ENCODE assay signal across 8 mouse cellular contexts in the genomic region with DNA sequence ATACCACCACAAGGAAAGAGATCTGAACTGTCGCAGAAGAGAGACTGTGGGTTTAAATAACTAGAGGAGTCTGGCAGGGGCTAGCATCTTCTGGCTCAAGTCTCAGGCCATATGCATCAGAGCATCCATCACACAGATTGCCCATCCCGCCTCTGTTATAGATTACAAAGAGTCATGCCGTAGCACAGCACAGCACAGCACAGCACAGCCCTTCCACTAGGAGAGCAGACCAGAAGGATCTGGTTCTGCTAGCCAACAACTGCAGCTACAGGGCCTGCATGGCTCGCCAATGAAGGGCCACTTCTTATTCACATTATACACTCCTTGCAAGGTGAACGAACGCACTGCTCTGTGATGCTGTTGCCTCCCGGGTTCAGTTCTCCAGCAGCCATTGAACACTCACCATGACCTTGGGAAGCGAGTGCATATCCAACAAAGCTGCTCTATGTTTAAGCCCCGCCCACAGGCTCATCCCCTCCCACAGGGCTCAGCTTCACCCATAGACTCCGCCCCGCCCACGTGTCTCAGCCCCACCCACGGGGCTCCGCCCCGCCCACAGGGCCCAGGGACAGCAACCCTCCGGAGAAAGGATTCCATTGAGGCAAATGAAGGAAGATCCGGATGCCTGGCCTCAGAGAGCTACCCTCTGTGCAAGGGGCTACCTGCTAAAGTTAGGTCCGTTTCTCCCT. TPM values are rescaled to one million over a fixed set of nuclear protein-coding genes. Genes with fewer than 3 reads are reported as not detected.
DNase-seq lines count a peak whose midpoint lies in the region; ATAC-seq lines count a peak whose summit lies in the region.

No protein-coding gene starts in this region.

- H3K27ac ChIP-seq in intestine, embryonic 14.5 days (ENCODE audit: low read depth) = no peak overlapping the region
- H3K27ac ChIP-seq in liver, embryonic 13.5 days = no peak overlapping the region

- no peak overlapping the region for H3K9ac ChIP-seq in intestine, embryonic 14.5 days (ENCODE audit: low read length)
- H3K9ac ChIP-seq in liver, embryonic 13.5 days = no peak overlapping the region

- no peaks in the 10 kb centered on the region for H3K9me3 ChIP-seq in intestine, embryonic 14.5 days (ENCODE audit: control insufficient read depth, low read length)
- no peaks in the 10 kb centered on the region for H3K9me3 ChIP-seq in liver, embryonic 13.5 days (replicated peaks)

- H3K36me3 ChIP-seq in intestine, embryonic 14.5 days (ENCODE audit: control insufficient read depth, insufficient read depth, low read length) = no peaks in the 10 kb centered on the region
- H3K36me3 ChIP-seq in liver, embryonic 13.5 days = no peaks in the 10 kb centered on the region

- H3K27me3 ChIP-seq in intestine, embryonic 14.5 days (replicated peaks; ENCODE audit: control insufficient read depth, insufficient read depth, low read length) = no peaks in the 10 kb centered on the region
- 0 out of 2 replicates have a peak, but pooled peaks cover 5% of the 10 kb centered on the region for H3K27me3 ChIP-seq in liver, embryonic 13.5 days

- peak; percentile 15 to 18 for DNase-seq in cerebellum, adult 18-20 months
- DNase-seq in cerebellum, adult 11-12 months = no peak
- DNase-seq in thymus, postnatal 4 days = peak; percentile 32
- no peak for DNase-seq in thymus, adult 18-20 months
- DNase-seq in intestine, embryonic 14.5 days (ENCODE audit: low spot score) = peak; percentile 89
- DNase-seq in liver, embryonic 13.5 days = peak; percentile 57
- DNase-seq in ovary, postnatal 36 days (ENCODE audit: low spot score) = peak; percentile 60
- DNase-seq in right cerebral cortex, postnatal 4 days = no peak

- peak overlapping the region; percentile 32 for H3K4me2 ChIP-seq in intestine, embryonic 14.5 days (ENCODE audit: low read length)
- H3K4me2 ChIP-seq in liver, embryonic 13.5 days = no peak overlapping the region

- peak; percentile 69 for ATAC-seq in intestine, embryonic 14.5 days (replicated peaks; ENCODE audit: low FRiP score, low TSS enrichment, low read depth)
- ATAC-seq in liver, embryonic 13.5 days (ENCODE audit: low read depth) = peak; percentile 67

- 20% methylated on average over 18 of the region's 18 CpGs for WGBS in intestine, embryonic 14.5 days
- WGBS in liver, embryonic 13.5 days (ENCODE audit: insufficient replicate concordance) = 22% methylated on average over 18 of the region's 18 CpGs

- H3K4me1 ChIP-seq in intestine, embryonic 14.5 days (replicated peaks; ENCODE audit: control insufficient read depth, insufficient read depth, low read length) = 0 out of 2 replicates have a peak, but pooled peaks cover 4% of the 10 kb centered on the region
- H3K4me1 ChIP-seq in liver, embryonic 13.5 days (replicated peaks) = no peaks in the 10 kb centered on the region; the same call in 1 of the 2 replicates

- H3K4me3 ChIP-seq in intestine, embryonic 14.5 days (ENCODE audit: low read depth, low read length) = no peak overlapping the region
- no peak overlapping the region for H3K4me3 ChIP-seq in liver, embryonic 13.5 days (replicated peaks)

RNA-seq across cellular contexts. Expression of a gene that starts 28.5 kb away (rescaled TPM):
- 8.0 and 8.3 TPM in 2 replicates for polyA plus RNA-seq in intestine, embryonic 14.5 days (2014; fragmentation: Nextera tagmentation; extraction: Ambion mirVana)
- 0.78 and 1.3 TPM in 2 replicates for polyA plus RNA-seq in liver, embryonic 13.5 days (2015; fragmentation: Nextera tagmentation; extraction: Ambion mirVana)

Comparison
In these comparisons a context has a peak if more than half of its experiments do, and no peak if none do; other contexts are left out.
1. DNase-seq: peak in cerebellum, adult 18-20 months (2 of 2), thymus, postnatal 4 days (single experiment), intestine, embryonic 14.5 days (single experiment), liver, embryonic 13.5 days (single experiment) and ovary, postnatal 36 days (single experiment); none in cerebellum, adult 11-12 months (single experiment), thymus, adult 18-20 months (0 of 2) and right cerebral cortex, postnatal 4 days (single experiment).